Mouse (Mus musculus) G1E-ER4 (cell line): ENCODE results near the gene Tlr11. TPM values are rescaled to one million over a fixed set of nuclear protein-coding genes. Genes with fewer than 3 reads are reported as not detected.

ENCODE experiments used
- GATA1 ChIP-seq: IDR thresholded peaks from one replicate; pipeline ENCODE4 v1.8.0; 2012; ENCODE audit warnings: low read length, inconsistent platforms
- polyA plus RNA-seq: library from polyadenylated mRNA; stranded (reverse); fragments of >175 nt; gene quantifications from 2 replicates; pipeline ENCODE4 v1.2.3, GENCODE M21; 2012

Tlr11 gene
- not detected in 2 replicates for polyA plus RNA-seq

GRCm38 (mm10) chr14:50357593-50357992 is at the start of gene Tlr11:
Gene Tlr11, plus strand, starts transcription at chr14:50357914.
- TF ChIP-seq GATA1 = no peak

DNA sequence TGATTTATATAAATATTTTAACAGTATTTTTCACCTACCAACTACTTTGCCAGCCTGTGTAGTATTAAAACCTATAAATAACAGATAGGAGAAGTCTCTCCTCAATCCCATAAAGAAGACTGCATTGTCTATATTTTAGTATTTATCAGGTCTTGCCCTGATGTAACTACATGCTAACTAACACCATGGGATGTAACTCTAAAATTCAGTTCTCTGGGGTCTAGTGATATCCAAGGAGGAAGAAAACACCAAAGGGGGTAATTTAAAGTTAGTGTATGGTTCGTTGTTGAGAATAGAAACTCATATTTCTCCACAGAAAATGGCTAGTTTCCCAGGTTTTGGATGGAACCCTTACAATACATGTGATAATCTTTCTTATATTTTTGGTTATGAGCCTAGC is 31.1 kb upstream of the Tlr11 start, which contains the start of gene Olfr734:
TSS of gene Olfr734 (minus strand) at position 101 of the 400 bp plus-strand sequence.
- TF ChIP-seq GATA1 = no peak

DNA sequence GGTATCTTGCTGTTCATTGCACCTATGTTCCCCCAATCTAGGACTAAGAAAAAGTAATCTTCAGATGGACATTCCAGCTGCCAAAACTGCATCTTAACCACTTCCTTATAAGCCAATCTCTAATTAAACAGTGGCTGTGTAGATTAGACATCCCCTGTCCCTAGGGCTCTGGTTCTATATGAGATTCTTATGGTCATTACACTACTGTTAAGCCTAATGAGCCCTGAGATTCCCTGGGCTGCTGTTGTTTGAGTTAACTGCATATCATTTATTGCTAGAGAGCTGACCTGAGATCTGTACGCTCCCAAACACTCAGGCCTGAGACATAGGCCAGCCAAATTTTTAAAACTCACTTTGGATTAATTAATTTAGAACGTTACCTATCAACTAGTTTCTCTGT is 8.9 kb upstream of the Tlr11 start, which contains the start of gene Olfr735:
TSS of gene Olfr735 (minus strand) at position 77 of the 400 bp plus-strand sequence.
- no peak for TF ChIP-seq GATA1

DNA sequence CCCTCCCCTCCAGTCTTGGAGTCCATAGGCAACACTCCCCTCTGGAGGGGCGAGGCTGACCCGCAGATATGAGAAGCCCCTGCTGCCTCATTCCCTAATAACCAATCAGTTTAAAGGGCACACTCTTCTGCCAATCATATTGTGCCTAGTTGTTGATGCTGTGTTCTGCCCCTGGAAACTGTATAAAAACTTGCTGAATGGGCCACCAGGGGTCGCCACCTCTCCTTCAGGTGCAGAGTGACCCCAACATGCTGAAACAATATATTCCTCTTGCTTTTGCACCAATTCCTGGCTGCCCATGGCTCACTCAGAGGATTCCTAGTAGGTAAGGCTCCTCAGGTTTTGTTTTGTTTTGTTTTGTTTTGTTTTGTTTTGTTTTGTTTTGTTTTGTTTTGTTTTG is 5.3 kb upstream of the Tlr11 start:
- TF ChIP-seq GATA1 = no peak

GRCm38 (mm10) chr14:50356725-50357124 is 989 bp upstream of the Tlr11 start:
- no peak for TF ChIP-seq GATA1

DNA sequence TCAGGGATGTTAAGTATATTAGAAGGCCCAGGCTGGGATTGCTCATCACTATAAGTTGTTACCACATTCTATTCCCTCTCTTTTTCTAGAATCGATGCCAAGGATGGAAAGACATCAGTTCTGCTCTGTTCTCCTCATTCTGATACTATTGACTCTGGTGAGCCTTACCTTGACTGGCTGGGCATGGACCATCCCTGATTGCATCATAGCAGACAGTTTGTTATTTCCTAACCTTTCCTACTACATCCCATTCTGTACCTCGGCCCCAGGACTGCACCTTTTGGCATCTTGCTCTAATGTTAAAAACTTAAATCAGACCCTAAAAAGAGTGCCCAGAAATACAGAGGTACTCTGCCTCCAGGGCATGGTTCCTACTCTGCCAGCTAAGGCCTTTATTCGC is 2.8 kb downstream of the Tlr11 start:
- no peak for TF ChIP-seq GATA1

- TF ChIP-seq GATA1 = no peak
Measured at GRCm38 (mm10) chr14:50363561-50363960, 5.8 kb downstream of the Tlr11 start.

- no peak for TF ChIP-seq GATA1
Measured at GRCm38 (mm10) chr14:50380863-50381262, 23.1 kb downstream of the Tlr11 start, which contains the start of gene Olfr736. Gene Olfr736, plus strand, starts transcription at chr14:50381163.

DNA sequence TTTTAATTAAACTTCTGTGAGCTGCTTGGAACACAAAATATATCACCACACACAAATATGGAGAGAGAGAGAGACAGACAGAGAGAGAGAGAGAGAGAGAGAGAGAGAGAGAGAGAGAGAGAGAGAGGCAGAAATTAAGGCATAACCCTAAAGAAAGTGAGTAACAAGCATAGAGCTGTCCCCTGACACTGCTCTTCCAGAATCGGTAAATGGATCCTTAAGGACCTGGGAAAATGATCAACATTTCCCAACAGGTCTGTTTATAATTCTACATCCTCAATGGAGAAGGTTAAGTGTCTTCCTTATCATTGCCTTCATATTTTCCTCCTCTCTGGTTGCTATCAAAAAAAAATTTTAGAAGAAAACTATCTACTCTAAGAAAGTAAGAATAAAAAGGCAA is 49.6 kb downstream of the Tlr11 start, which contains the start of gene Olfr738:
TSS of gene Olfr738 (plus strand) at position 301 of the 400 bp plus-strand sequence.
- no peak for TF ChIP-seq GATA1

Other genes with a start within 250 kb of the Tlr11 start
- gene Olfr727, start 234.7 kb upstream of the Tlr11 start, polyA plus RNA-seq = not detected in 2 replicates
- gene Olfr728, start 215.2 kb upstream of the Tlr11 start, polyA plus RNA-seq = not detected in 2 replicates
- gene Olfr729, start 205.0 kb upstream of the Tlr11 start, polyA plus RNA-seq = not detected in 2 replicates
- gene Olfr730, start 169.7 kb upstream of the Tlr11 start, polyA plus RNA-seq = not detected in 2 replicates
- not detected in 2 replicates for gene Olfr731, start 116.0 kb upstream of the Tlr11 start, polyA plus RNA-seq
- not detected in 2 replicates for gene Olfr732, start 73.7 kb upstream of the Tlr11 start, polyA plus RNA-seq
- not detected in 2 replicates for gene Olfr733, start 56.4 kb upstream of the Tlr11 start, polyA plus RNA-seq
- not detected in 2 replicates for gene Olfr734, start 31.2 kb upstream of the Tlr11 start, polyA plus RNA-seq
- gene Olfr735, start 9.0 kb upstream of the Tlr11 start, polyA plus RNA-seq = not detected in 2 replicates
- gene Olfr736, start 23.2 kb downstream of the Tlr11 start, polyA plus RNA-seq = not detected in 2 replicates
- not detected in 2 replicates for gene Olfr738, start 49.7 kb downstream of the Tlr11 start, polyA plus RNA-seq
- gene Olfr739, start 60.7 kb downstream of the Tlr11 start, polyA plus RNA-seq = not detected in 2 replicates
- not detected in 2 replicates for gene Olfr740, start 87.6 kb downstream of the Tlr11 start, polyA plus RNA-seq
- gene Olfr741, start 114.8 kb downstream of the Tlr11 start, polyA plus RNA-seq = not detected in 2 replicates
- gene Olfr742, start 145.7 kb downstream of the Tlr11 start, polyA plus RNA-seq = not detected in 2 replicates
- not detected in 2 replicates for gene Olfr743, start 163.9 kb downstream of the Tlr11 start, polyA plus RNA-seq